Mouse (Mus musculus): ENCODE data around the gene Tmem246. TPM values are rescaled to one million over a fixed set of nuclear protein-coding genes. Genes with fewer than 3 reads are reported as not detected.
A peak's percentile ranks its signal among the peaks of the same experiment; 100 is the strongest.
"Not testable (repeated sequence)": the region's sequence is repeated elsewhere in the genome, so short reads cannot be mapped to it uniquely, and the experiment has no call there.

Tmem246 gene
- polyA plus RNA-seq, 1 experiment from 2014 or later = 25.9 TPM

- 43% methylated on average over 2 of the region's 2 CpGs for WGBS
- H3K4me2 ChIP-seq (ENCODE audit: low read depth, low read length) = 0 out of 2 replicates have a peak overlapping the region, but pooled peaks have one; percentile 16
- H3K4me3 ChIP-seq (ENCODE audit: low read length) = peak overlapping the region; percentile 41
- no peaks in the 10 kb centered on the region for H3K36me3 ChIP-seq (ENCODE audit: control insufficient read depth, insufficient read depth, low read length)
- no peaks in the 10 kb centered on the region for H3K27me3 ChIP-seq (ENCODE audit: control insufficient read depth, insufficient read depth, low read depth, low read length)
- peak; percentile 70 for ATAC-seq (ENCODE audit: low read depth)
- no peak overlapping the region for H3K9ac ChIP-seq (ENCODE audit: low read length)
- H3K9me3 ChIP-seq (ENCODE audit: control insufficient read depth, low read length) = no peaks in the 10 kb centered on the region
- no peaks in the 10 kb centered on the region for H3K4me1 ChIP-seq (replicated peaks; ENCODE audit: control insufficient read depth, insufficient read depth, low read length)
- peak overlapping the region; percentile 57; the same call in 1 of the 2 replicates for H3K27ac ChIP-seq (ENCODE audit: low read length)
Measured at GRCm38 (mm10) chr4:49622272-49622671, 24.6 kb upstream of the Tmem246 start.

GRCm38 (mm10) chr4:49619861-49620260 is 22.2 kb upstream of the Tmem246 start:
- 85% methylated on average over 7 of the region's 7 CpGs for WGBS
- H3K9me3 ChIP-seq (ENCODE audit: control insufficient read depth, low read length); H3K36me3 ChIP-seq (ENCODE audit: control insufficient read depth, insufficient read depth, low read length); H3K4me2 ChIP-seq (ENCODE audit: low read depth, low read length); H3K4me3 ChIP-seq (ENCODE audit: low read length); H3K27ac ChIP-seq (ENCODE audit: low read length); H3K9ac ChIP-seq (ENCODE audit: low read length); H3K27me3 ChIP-seq (ENCODE audit: control insufficient read depth, insufficient read depth, low read depth, low read length); ATAC-seq (ENCODE audit: low read depth); H3K4me1 ChIP-seq (replicated peaks; ENCODE audit: control insufficient read depth, insufficient read depth, low read length): not testable (repeated sequence)

GRCm38 (mm10) chr4:49616924-49617323 is 19.2 kb upstream of the Tmem246 start:
- no peak overlapping the region for H3K27ac ChIP-seq (ENCODE audit: low read length)
- no peaks in the 10 kb centered on the region for H3K27me3 ChIP-seq (ENCODE audit: control insufficient read depth, insufficient read depth, low read depth, low read length)
- H3K4me1 ChIP-seq (replicated peaks; ENCODE audit: control insufficient read depth, insufficient read depth, low read length) = no peaks in the 10 kb centered on the region
- no peak overlapping the region for H3K9ac ChIP-seq (ENCODE audit: low read length)
- ATAC-seq (ENCODE audit: low read depth) = no peak
- no peaks in the 10 kb centered on the region for H3K36me3 ChIP-seq (ENCODE audit: control insufficient read depth, insufficient read depth, low read length)
- WGBS = 90% methylated on average over 10 of the region's 10 CpGs
- no peaks in the 10 kb centered on the region for H3K9me3 ChIP-seq (ENCODE audit: control insufficient read depth, low read length)
- H3K4me2 ChIP-seq (ENCODE audit: low read depth, low read length) = no peak overlapping the region
- no peak overlapping the region for H3K4me3 ChIP-seq (ENCODE audit: low read length)

- Histone ChIP-seq H3K9ac (ENCODE audit: low read length) (no peak overlapping the region), H3K4me3 (ENCODE audit: low read length) (no peak overlapping the region), H3K27ac (ENCODE audit: low read length) (no peak overlapping the region), H3K9me3 (ENCODE audit: control insufficient read depth, low read length) (no peaks in the 10 kb centered on the region), H3K4me2 (ENCODE audit: low read depth, low read length) (no peak overlapping the region), H3K27me3 (ENCODE audit: control insufficient read depth, insufficient read depth, low read depth, low read length) (no peaks in the 10 kb centered on the region), H3K36me3 (ENCODE audit: control insufficient read depth, insufficient read depth, low read length) (no peaks in the 10 kb centered on the region), H3K4me1 (replicated peaks; ENCODE audit: control insufficient read depth, insufficient read depth, low read length) (no peaks in the 10 kb centered on the region)
- WGBS = 72% methylated on average over 1 of the region's 1 CpGs
- no peak for ATAC-seq (ENCODE audit: low read depth)
Measured at GRCm38 (mm10) chr4:49605459-49605858, 7.8 kb upstream of the Tmem246 start.

- Histone ChIP-seq H3K27ac (ENCODE audit: low read length) (no peak overlapping the region), H3K4me3 (ENCODE audit: low read length) (no peak overlapping the region), H3K9me3 (ENCODE audit: control insufficient read depth, low read length) (no peaks in the 10 kb centered on the region), H3K4me1 (replicated peaks; ENCODE audit: control insufficient read depth, insufficient read depth, low read length) (no peaks in the 10 kb centered on the region), H3K4me2 (ENCODE audit: low read depth, low read length) (no peak overlapping the region), H3K36me3 (ENCODE audit: control insufficient read depth, insufficient read depth, low read length) (no peaks in the 10 kb centered on the region), H3K9ac (ENCODE audit: low read length) (no peak overlapping the region), H3K27me3 (ENCODE audit: control insufficient read depth, insufficient read depth, low read depth, low read length) (no peaks in the 10 kb centered on the region)
- no peak for ATAC-seq (ENCODE audit: low read depth)
- 88% methylated on average over 5 of the region's 5 CpGs for WGBS
Measured at GRCm38 (mm10) chr4:49604616-49605015, 6.9 kb upstream of the Tmem246 start.

- WGBS = 61% methylated on average over 1 of the region's 1 CpGs
- no peak overlapping the region for H3K4me2 ChIP-seq (ENCODE audit: low read depth, low read length)
- no peaks in the 10 kb centered on the region for H3K36me3 ChIP-seq (ENCODE audit: control insufficient read depth, insufficient read depth, low read length)
- no peaks in the 10 kb centered on the region for H3K27me3 ChIP-seq (ENCODE audit: control insufficient read depth, insufficient read depth, low read depth, low read length)
- H3K4me1 ChIP-seq (replicated peaks; ENCODE audit: control insufficient read depth, insufficient read depth, low read length) = no peaks in the 10 kb centered on the region
- no peaks in the 10 kb centered on the region for H3K9me3 ChIP-seq (ENCODE audit: control insufficient read depth, low read length)
- no peak overlapping the region for H3K27ac ChIP-seq (ENCODE audit: low read length)
- no peak overlapping the region for H3K9ac ChIP-seq (ENCODE audit: low read length)
- ATAC-seq (ENCODE audit: low read depth) = no peak
- H3K4me3 ChIP-seq (ENCODE audit: low read length) = no peak overlapping the region
Measured at GRCm38 (mm10) chr4:49604016-49604546, 6.4 kb upstream of the Tmem246 start.

- WGBS = 73% methylated on average over 2 of the region's 2 CpGs
Measured at GRCm38 (mm10) chr4:49603161-49603560, 5.5 kb upstream of the Tmem246 start.

GRCm38 (mm10) chr4:49596846-49597182 is 862 bp downstream of the Tmem246 start:
- H3K4me3 ChIP-seq (ENCODE audit: low read length) = peak overlapping the region; percentile 81
- H3K27ac ChIP-seq (ENCODE audit: low read length) = peak overlapping the region; percentile 87
- H3K36me3 ChIP-seq (ENCODE audit: control insufficient read depth, insufficient read depth, low read length) = no peaks in the 10 kb centered on the region
- no peaks in the 10 kb centered on the region for H3K27me3 ChIP-seq (ENCODE audit: control insufficient read depth, insufficient read depth, low read depth, low read length)
- H3K9ac ChIP-seq (ENCODE audit: low read length) = peak overlapping the region; percentile 85
- no peak for ATAC-seq (ENCODE audit: low read depth)
- H3K4me1 ChIP-seq (replicated peaks; ENCODE audit: control insufficient read depth, insufficient read depth, low read length) = no peaks in the 10 kb centered on the region; the same call in 1 of the 2 replicates
- peak overlapping the region; percentile 90 for H3K4me2 ChIP-seq (ENCODE audit: low read depth, low read length)
- 2% methylated on average over 20 of the region's 20 CpGs for WGBS
- H3K9me3 ChIP-seq (ENCODE audit: control insufficient read depth, low read length) = no peaks in the 10 kb centered on the region

More at GRCm38 (mm10) chr4:49603161-49603560, 5.5 kb upstream of the Tmem246 start:
- Histone ChIP-seq H3K4me3 (ENCODE audit: low read length) (no peak overlapping the region), H3K27ac (ENCODE audit: low read length) (no peak overlapping the region), H3K36me3 (ENCODE audit: control insufficient read depth, insufficient read depth, low read length) (no peaks in the 10 kb centered on the region), H3K4me1 (replicated peaks; ENCODE audit: control insufficient read depth, insufficient read depth, low read length) (no peaks in the 10 kb centered on the region; the same call in 1 of the 2 replicates), H3K27me3 (ENCODE audit: control insufficient read depth, insufficient read depth, low read depth, low read length) (no peaks in the 10 kb centered on the region), H3K9me3 (ENCODE audit: control insufficient read depth, low read length) (no peaks in the 10 kb centered on the region), H3K4me2 (ENCODE audit: low read depth, low read length) (no peak overlapping the region), H3K9ac (ENCODE audit: low read length) (no peak overlapping the region)
- no peak for ATAC-seq (ENCODE audit: low read depth)

GRCm38 (mm10) chr4:49590152-49590551 is 7.5 kb downstream of the Tmem246 start:
- 71% methylated on average over 2 of the region's 2 CpGs for WGBS
- no peaks in the 10 kb centered on the region for H3K9me3 ChIP-seq (ENCODE audit: control insufficient read depth, low read length)
- no peak overlapping the region for H3K27ac ChIP-seq (ENCODE audit: low read length)
- no peak overlapping the region for H3K9ac ChIP-seq (ENCODE audit: low read length)
- H3K4me2 ChIP-seq (ENCODE audit: low read depth, low read length) = no peak overlapping the region
- no peaks in the 10 kb centered on the region for H3K27me3 ChIP-seq (ENCODE audit: control insufficient read depth, insufficient read depth, low read depth, low read length)
- H3K4me1 ChIP-seq (replicated peaks; ENCODE audit: control insufficient read depth, insufficient read depth, low read length) = 0 out of 2 replicates have a peak, but pooled peaks cover 2% of the 10 kb centered on the region
- H3K4me3 ChIP-seq (ENCODE audit: low read length) = no peak overlapping the region
- ATAC-seq (ENCODE audit: low read depth) = no peak
- H3K36me3 ChIP-seq (ENCODE audit: control insufficient read depth, insufficient read depth, low read length) = no peaks in the 10 kb centered on the region

- Histone ChIP-seq H3K27me3 (ENCODE audit: control insufficient read depth, insufficient read depth, low read depth, low read length) (no peaks in the 10 kb centered on the region), H3K4me2 (ENCODE audit: low read depth, low read length) (no peak overlapping the region), H3K9me3 (ENCODE audit: control insufficient read depth, low read length) (no peaks in the 10 kb centered on the region), H3K36me3 (ENCODE audit: control insufficient read depth, insufficient read depth, low read length) (no peaks in the 10 kb centered on the region), H3K4me3 (ENCODE audit: low read length) (no peak overlapping the region), H3K4me1 (replicated peaks; ENCODE audit: control insufficient read depth, insufficient read depth, low read length) (peaks cover 16% of the 10 kb centered on the region), H3K9ac (ENCODE audit: low read length) (no peak overlapping the region), H3K27ac (ENCODE audit: low read length) (no peak overlapping the region)
- no peak for ATAC-seq (ENCODE audit: low read depth)
- WGBS = 85% methylated on average over 10 of the region's 10 CpGs
Measured at GRCm38 (mm10) chr4:49586811-49587210, 10.9 kb downstream of the Tmem246 start.

All from lung, embryonic 16.5 days (tissue).